Mouse (Mus musculus) forebrain, postnatal 0 days (tissue): ENCODE measurements at regions not wholly inside any gene's neighbourhood (a gene's known extent, or its start where the extent isn't known, plus 50 kb on each side); places are given as distances from the start of the nearest gene placed in this dataset.

Source experiments
- ATAC-seq: fragments of 200-750 bp; cut with Nextera tagmentation; 2 replicates; pipeline ENCODE4 v1.8.0; 2017; ENCODE audit warnings: mild to moderate bottlenecking, moderate library complexity
- DNase-seq: peaks from one replicate; pipeline ENCODE4 v3.0.0-alpha.2; 2015
- H3K27ac ChIP-seq: fragments of 300-500 bp; sonication (generic); 2 replicates; pipeline ENCODE4 v1.5.1; 2014; ENCODE audit warnings: low read depth, mild to moderate bottlenecking, antibody characterized with exemption, low read length, moderate library complexity, mixed read lengths
- H3K27me3 ChIP-seq: fragments of 300-500 bp; sonication (generic); 2 replicates; pipeline ENCODE4 v1.6.1; 2014; ENCODE audit warnings: mild to moderate bottlenecking, low read length, mixed read lengths; ENCODE audit not compliant: insufficient read depth
- H3K36me3 ChIP-seq: fragments of 300-500 bp; sonication (generic); 2 replicates; pipeline ENCODE4 v1.6.1; 2014; ENCODE audit warnings: mild to moderate bottlenecking, moderate library complexity; ENCODE audit not compliant: insufficient read depth
- H3K4me1 ChIP-seq: fragments of 300-500 bp; sonication (generic); 2 replicates; pipeline ENCODE4 v1.6.1; 2014; ENCODE audit warnings: antibody characterized with exemption; ENCODE audit not compliant: insufficient read depth
- H3K4me2 ChIP-seq: fragments of 300-500 bp; sonication (generic); 2 replicates; pipeline ENCODE4 v1.6.1; 2014; ENCODE audit warnings: low read depth, mild to moderate bottlenecking, moderate library complexity
- H3K4me3 ChIP-seq: fragments of 300-500 bp; sonication (generic); 2 replicates; pipeline ENCODE4 v1.5.1; 2014; ENCODE audit warnings: low read depth, low read length, mixed read lengths
- H3K9ac ChIP-seq: fragments of 300-500 bp; sonication (generic); 2 replicates; pipeline ENCODE4 v1.6.1; 2014; ENCODE audit warnings: mild to moderate bottlenecking
- H3K9me3 ChIP-seq: fragments of 300-500 bp; sonication (generic); 2 replicates; pipeline ENCODE4 v1.6.1; 2016; ENCODE audit warnings: low read length
- CTCF ChIP-seq: sonication (generic); IDR thresholded peaks from 2 replicates; pipeline ENCODE4 v1.5.1; 2016; ENCODE audit warnings: antibody characterized with exemption, control low read depth, low read depth
- WGBS: fragments of 180-500 bp; shearing (Covaris S2); extraction: QIAGEN DNeasy Blood & Tissue Kit; methylation state at CpG from one replicate; pipeline ENCODE4 v1.1.7; 2014; 5-methylcytosine and 5-hydroxymethylcytosine counted together

- Histone ChIP-seq H3K4me2 (no peak overlapping the region), H3K4me1 (no peaks in the 10 kb centered on the region), H3K9ac (no peak overlapping the region), H3K9me3 (no peaks in the 10 kb centered on the region), H3K27ac (no peak overlapping the region), H3K27me3 (no peaks in the 10 kb centered on the region), H3K4me3 (no peak overlapping the region), H3K36me3 (no peaks in the 10 kb centered on the region)
- no peak for DNase-seq
- TF ChIP-seq CTCF: no peak
- ATAC-seq: no peak
Observed at GRCm38 (mm10) chr15:24827259-24827658, 586.3 kb downstream of the Basp1 start.

GRCm38 (mm10) chr15:24796836-24797235 is 616.7 kb downstream of the Basp1 start:
- Histone ChIP-seq H3K4me3 (no peak overlapping the region), H3K36me3 (no peaks in the 10 kb centered on the region), H3K9me3 (no peaks in the 10 kb centered on the region), H3K4me1 (no peaks in the 10 kb centered on the region), H3K9ac (no peak overlapping the region), H3K27ac (no peak overlapping the region), H3K27me3 (no peaks in the 10 kb centered on the region), H3K4me2 (no peak overlapping the region)
- 61% methylated on average over 1 of the region's 1 CpGs for WGBS
- TF ChIP-seq CTCF: no peak
- ATAC-seq: no peak
- DNase-seq: no peak

GRCm38 (mm10) chr15:24793381-24793780 is 620.2 kb downstream of the Basp1 start:
- no peak overlapping the region for H3K9ac ChIP-seq
- H3K27ac ChIP-seq: no peak overlapping the region
- no peaks in the 10 kb centered on the region for H3K27me3 ChIP-seq
- H3K9me3 ChIP-seq: no peaks in the 10 kb centered on the region
- no peak overlapping the region for H3K4me3 ChIP-seq
- no peak for ATAC-seq
- no peaks in the 10 kb centered on the region for H3K36me3 ChIP-seq
- DNase-seq: no peak
- H3K4me1 ChIP-seq: no peaks in the 10 kb centered on the region
- WGBS: 86% methylated on average over 4 of the region's 4 CpGs
- no peak for TF ChIP-seq CTCF
- no peak overlapping the region for H3K4me2 ChIP-seq

GRCm38 (mm10) chr15:24786336-24786735 is 627.2 kb downstream of the Basp1 start:
- WGBS: 70% methylated on average over 3 of the region's 3 CpGs
- no peak for TF ChIP-seq CTCF
- ATAC-seq: no peak

GRCm38 (mm10) chr15:24778234-24778633 is 635.3 kb downstream of the Basp1 start:
- H3K27me3 ChIP-seq: no peaks in the 10 kb centered on the region
- H3K9me3 ChIP-seq: no peaks in the 10 kb centered on the region
- H3K4me3 ChIP-seq: no peak overlapping the region
- H3K27ac ChIP-seq: no peak overlapping the region
- H3K4me2 ChIP-seq: no peak overlapping the region
- peak; percentile 24 for DNase-seq
- TF ChIP-seq CTCF: no peak
- WGBS: 66% methylated on average over 1 of the region's 1 CpGs
- peak; percentile 67 for ATAC-seq
- H3K36me3 ChIP-seq: no peaks in the 10 kb centered on the region
- H3K4me1 ChIP-seq: no peaks in the 10 kb centered on the region
- H3K9ac ChIP-seq: no peak overlapping the region

More at GRCm38 (mm10) chr15:24786336-24786735, 627.2 kb downstream of the Basp1 start:
- H3K27me3 ChIP-seq: no peaks in the 10 kb centered on the region
- H3K36me3 ChIP-seq: no peaks in the 10 kb centered on the region
- no peak for DNase-seq
- no peaks in the 10 kb centered on the region for H3K9me3 ChIP-seq
- no peaks in the 10 kb centered on the region for H3K4me1 ChIP-seq
- no peak overlapping the region for H3K4me3 ChIP-seq
- H3K27ac ChIP-seq: no peak overlapping the region
- H3K9ac ChIP-seq: no peak overlapping the region
- no peak overlapping the region for H3K4me2 ChIP-seq

- Histone ChIP-seq H3K9ac (no peak overlapping the region), H3K27ac (no peak overlapping the region), H3K36me3 (no peaks in the 10 kb centered on the region), H3K4me1 (no peaks in the 10 kb centered on the region), H3K4me2 (no peak overlapping the region), H3K27me3 (no peaks in the 10 kb centered on the region), H3K9me3 (no peaks in the 10 kb centered on the region), H3K4me3 (no peak overlapping the region)
- no peak for TF ChIP-seq CTCF
- peak; percentile 31 for DNase-seq
- WGBS: 17% methylated on average over 2 of the region's 2 CpGs
- ATAC-seq: peak; percentile 53
Observed at GRCm38 (mm10) chr15:24751480-24752157, 661.9 kb downstream of the Basp1 start.

- Histone ChIP-seq H3K9me3 (no peaks in the 10 kb centered on the region), H3K4me3 (no peak overlapping the region), H3K27ac (no peak overlapping the region), H3K4me1 (no peaks in the 10 kb centered on the region), H3K27me3 (no peaks in the 10 kb centered on the region), H3K36me3 (no peaks in the 10 kb centered on the region), H3K9ac (no peak overlapping the region), H3K4me2 (no peak overlapping the region)
- ATAC-seq: no peak
- 43% methylated on average over 6 of the region's 6 CpGs for WGBS
- no peak for TF ChIP-seq CTCF
- no peak for DNase-seq
Observed at GRCm38 (mm10) chr15:24743240-24743639, 670.3 kb downstream of the Basp1 start.

- no peaks in the 10 kb centered on the region for H3K9me3 ChIP-seq
- no peak overlapping the region for H3K4me3 ChIP-seq
- no peak overlapping the region for H3K27ac ChIP-seq
- no peak overlapping the region for H3K4me2 ChIP-seq
- H3K27me3 ChIP-seq: no peaks in the 10 kb centered on the region
- H3K4me1 ChIP-seq: no peaks in the 10 kb centered on the region
- WGBS: 94% methylated on average over 4 of the region's 4 CpGs
- ATAC-seq (no peak), DNase-seq (no peak)
- no peaks in the 10 kb centered on the region for H3K36me3 ChIP-seq
- TF ChIP-seq CTCF: no peak
- H3K9ac ChIP-seq: no peak overlapping the region
Observed at GRCm38 (mm10) chr15:24725170-24725569, 688.4 kb downstream of the Basp1 start.
